Mouse (Mus musculus): ENCODE data around the gene Dctn5. TPM values are rescaled to one million over a fixed set of nuclear protein-coding genes. Genes with fewer than 3 reads are reported as not detected.

The Dctn5 gene
- polyA plus RNA-seq, 1 experiment from 2014 or later, result 77.8 TPM

GRCm38 (mm10) chr7:122158488-122158887 lies 25.6 kb downstream of the Dctn5 start:
- no peak for ATAC-seq (replicated peaks; ENCODE audit: extremely low read depth, insufficient read depth, low FRiP score)
- peak overlapping the region; percentile 64 for H3K27ac ChIP-seq (ENCODE audit: low read length)
- peaks cover 15% of the 10 kb centered on the region for H3K36me3 ChIP-seq (ENCODE audit: control insufficient read depth, insufficient read depth)
- no peaks in the 10 kb centered on the region for H3K27me3 ChIP-seq (ENCODE audit: control insufficient read depth, insufficient read depth, low read length)
- H3K4me2 ChIP-seq (ENCODE audit: low read depth, low read length), result peak overlapping the region; percentile 96
- H3K9me3 ChIP-seq (replicated peaks; ENCODE audit: control insufficient read depth, low read length), result no peaks in the 10 kb centered on the region
- H3K4me1 ChIP-seq (ENCODE audit: control insufficient read depth, insufficient read depth, low read length), result peaks cover 35% of the 10 kb centered on the region
- H3K4me3 ChIP-seq (ENCODE audit: low read length), result peak overlapping the region; percentile 62
- 5% methylated on average over 13 of the region's 13 CpGs for WGBS
- peak overlapping the region; percentile 88 for H3K9ac ChIP-seq (ENCODE audit: low read length)

DNA sequence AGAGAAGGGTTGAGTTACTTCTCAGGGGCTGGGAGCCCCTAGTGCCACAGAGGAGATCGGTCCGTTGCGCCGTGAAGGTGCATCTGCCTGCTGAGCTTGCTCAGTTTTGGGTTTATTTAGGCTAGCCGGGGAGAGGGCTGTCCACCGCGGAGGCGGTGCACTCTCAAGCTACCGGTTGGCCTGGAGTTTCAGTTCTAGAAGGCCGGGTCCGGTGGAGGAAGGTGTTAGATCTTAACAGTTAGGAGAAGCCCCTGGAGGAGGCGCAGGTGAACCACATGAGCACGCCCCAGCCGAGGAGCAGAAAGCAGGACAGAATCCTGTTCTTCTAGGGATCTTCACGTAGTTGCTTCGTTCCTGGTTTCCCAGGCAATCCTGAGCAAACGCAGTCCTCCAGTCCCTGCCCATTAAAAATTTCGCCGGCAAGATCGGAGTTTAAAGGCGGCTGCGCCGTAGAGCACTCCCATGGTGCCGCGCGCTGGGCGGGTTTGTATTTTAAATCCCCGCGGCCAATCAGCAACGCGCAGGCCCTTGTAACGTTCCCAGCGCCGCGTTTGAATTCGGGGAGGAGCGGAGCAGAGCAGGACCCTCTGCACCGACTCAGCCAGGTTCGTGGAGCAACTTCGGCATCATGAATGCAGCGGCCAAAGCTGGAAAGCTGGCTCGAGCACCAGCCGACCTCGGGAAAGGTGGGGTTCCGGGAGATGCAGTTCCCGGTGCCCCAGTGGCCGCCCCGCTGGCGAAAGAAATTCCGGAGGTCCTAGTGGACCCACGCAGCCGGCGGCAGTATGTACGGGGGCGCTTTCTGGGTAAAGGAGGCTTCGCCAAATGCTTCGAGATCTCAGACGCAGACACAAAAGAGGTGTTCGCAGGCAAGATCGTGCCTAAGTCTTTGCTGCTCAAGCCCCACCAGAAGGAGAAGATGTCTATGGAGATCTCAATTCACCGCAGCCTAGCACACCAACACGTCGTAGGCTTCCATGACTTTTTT lies 26.4 kb downstream of the Dctn5 start, which contains the start of gene Plk1:
TSS of gene Plk1 (plus strand) at position 525 of the 988 bp plus-strand sequence.
- WGBS, result under 1% methylated on average over 63 of the region's 63 CpGs
- H3K4me1 ChIP-seq (ENCODE audit: control insufficient read depth, insufficient read depth, low read length), result peaks cover 35% of the 10 kb centered on the region
- peak within 1 kb of the TSS; percentile 96 for H3K4me2 ChIP-seq (ENCODE audit: low read depth, low read length)
- peak; percentile 94 for ATAC-seq (replicated peaks; ENCODE audit: extremely low read depth, insufficient read depth, low FRiP score)
- H3K4me3 ChIP-seq (ENCODE audit: low read length), result peak within 1 kb of the TSS; percentile 62
- H3K9ac ChIP-seq (ENCODE audit: low read length), result peak within 1 kb of the TSS; percentile 88
- no peaks in the 10 kb centered on the region for H3K9me3 ChIP-seq (replicated peaks; ENCODE audit: control insufficient read depth, low read length)
- no peaks in the 10 kb centered on the region for H3K27me3 ChIP-seq (ENCODE audit: control insufficient read depth, insufficient read depth, low read length)
- H3K27ac ChIP-seq (ENCODE audit: low read length), result peak within 1 kb of the TSS; percentile 64
- H3K36me3 ChIP-seq (ENCODE audit: control insufficient read depth, insufficient read depth), result peaks cover 15% of the 10 kb centered on the region

DNA sequence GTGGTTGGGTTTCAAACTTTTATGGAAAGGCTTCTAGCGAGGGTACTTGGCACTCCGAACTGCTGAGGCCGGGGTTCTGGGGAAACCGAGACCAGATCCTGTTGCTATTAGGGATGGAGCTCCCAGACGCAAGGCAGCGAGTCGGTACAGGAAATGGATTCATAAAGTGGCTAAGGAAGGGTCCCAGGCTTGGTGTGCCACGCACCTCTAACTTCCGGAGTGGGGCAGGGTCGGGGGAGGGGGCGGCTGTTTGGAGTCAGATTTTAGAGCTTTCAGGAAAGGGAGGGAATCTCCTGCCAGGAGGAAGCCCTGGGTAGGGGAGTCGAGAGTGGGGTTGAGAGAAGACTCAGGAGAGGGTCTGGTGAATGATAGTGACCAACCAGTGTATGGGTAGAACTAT lies 27.2 kb downstream of the Dctn5 start:
- under 1% methylated on average over 12 of the region's 12 CpGs for WGBS
- Histone ChIP-seq H3K4me3 (ENCODE audit: low read length) (peak overlapping the region; percentile 62), H3K27me3 (ENCODE audit: control insufficient read depth, insufficient read depth, low read length) (no peaks in the 10 kb centered on the region), H3K36me3 (ENCODE audit: control insufficient read depth, insufficient read depth) (peaks cover 23% of the 10 kb centered on the region), H3K4me2 (ENCODE audit: low read depth, low read length) (peak overlapping the region; percentile 96), H3K27ac (ENCODE audit: low read length) (peak overlapping the region; percentile 51), H3K4me1 (ENCODE audit: control insufficient read depth, insufficient read depth, low read length) (peaks cover 35% of the 10 kb centered on the region), H3K9ac (ENCODE audit: low read length) (peak overlapping the region; percentile 75), H3K9me3 (replicated peaks; ENCODE audit: control insufficient read depth, low read length) (no peaks in the 10 kb centered on the region)
- no peak for ATAC-seq (replicated peaks; ENCODE audit: extremely low read depth, insufficient read depth, low FRiP score)

DNA sequence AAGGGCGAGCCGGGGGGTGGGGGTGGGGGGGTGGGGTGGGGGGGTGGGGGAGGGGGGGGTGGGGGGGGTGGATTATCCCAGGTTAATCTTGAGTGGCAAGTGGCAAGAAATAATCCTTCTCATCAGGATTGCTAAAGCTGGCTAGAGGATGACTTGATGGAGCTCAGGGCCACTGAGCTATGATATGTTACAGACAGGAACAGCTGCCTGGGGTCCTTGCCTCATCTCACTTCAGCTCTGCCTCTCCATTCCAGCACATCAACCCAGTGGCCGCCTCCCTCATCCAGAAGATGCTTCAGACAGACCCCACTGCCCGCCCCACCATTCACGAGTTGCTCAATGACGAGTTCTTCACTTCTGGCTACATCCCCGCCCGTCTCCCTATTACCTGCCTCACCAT lies 30.9 kb downstream of the Dctn5 start:
- Histone ChIP-seq H3K9me3 (replicated peaks; ENCODE audit: control insufficient read depth, low read length) (no peaks in the 10 kb centered on the region), H3K36me3 (ENCODE audit: control insufficient read depth, insufficient read depth) (peaks cover 54% of the 10 kb centered on the region), H3K4me3 (ENCODE audit: low read length) (no peak overlapping the region), H3K9ac (ENCODE audit: low read length) (no peak overlapping the region), H3K4me1 (ENCODE audit: control insufficient read depth, insufficient read depth, low read length) (peaks cover 25% of the 10 kb centered on the region), H3K4me2 (ENCODE audit: low read depth, low read length) (no peak overlapping the region), H3K27ac (ENCODE audit: low read length) (no peak overlapping the region), H3K27me3 (ENCODE audit: control insufficient read depth, insufficient read depth, low read length) (no peaks in the 10 kb centered on the region)
- no peak for ATAC-seq (replicated peaks; ENCODE audit: extremely low read depth, insufficient read depth, low FRiP score)
- 94% methylated on average over 8 of the region's 8 CpGs for WGBS

- ATAC-seq (replicated peaks; ENCODE audit: extremely low read depth, insufficient read depth, low FRiP score), result no peak
- no peak overlapping the region for H3K4me3 ChIP-seq (ENCODE audit: low read length)
- 91% methylated on average over 7 of the region's 7 CpGs for WGBS
- no peak overlapping the region for H3K9ac ChIP-seq (ENCODE audit: low read length)
- no peaks in the 10 kb centered on the region for H3K9me3 ChIP-seq (replicated peaks; ENCODE audit: control insufficient read depth, low read length)
- no peaks in the 10 kb centered on the region for H3K27me3 ChIP-seq (ENCODE audit: control insufficient read depth, insufficient read depth, low read length)
- no peak overlapping the region for H3K4me2 ChIP-seq (ENCODE audit: low read depth, low read length)
- H3K36me3 ChIP-seq (ENCODE audit: control insufficient read depth, insufficient read depth), result peaks cover 58% of the 10 kb centered on the region
- no peak overlapping the region for H3K27ac ChIP-seq (ENCODE audit: low read length)
- H3K4me1 ChIP-seq (ENCODE audit: control insufficient read depth, insufficient read depth, low read length), result 0 out of 2 replicates have a peak, but pooled peaks cover 3% of the 10 kb centered on the region
Measured at GRCm38 (mm10) chr7:122167203-122167602, 34.4 kb downstream of the Dctn5 start.

- H3K9ac ChIP-seq (ENCODE audit: low read length), result no peak overlapping the region
- 83% methylated on average over 6 of the region's 6 CpGs for WGBS
- no peak for ATAC-seq (replicated peaks; ENCODE audit: extremely low read depth, insufficient read depth, low FRiP score)
- no peak overlapping the region for H3K4me3 ChIP-seq (ENCODE audit: low read length)
- peaks cover 38% of the 10 kb centered on the region for H3K36me3 ChIP-seq (ENCODE audit: control insufficient read depth, insufficient read depth)
- no peak overlapping the region for H3K27ac ChIP-seq (ENCODE audit: low read length)
- no peaks in the 10 kb centered on the region for H3K27me3 ChIP-seq (ENCODE audit: control insufficient read depth, insufficient read depth, low read length)
- 0 out of 2 replicates have a peak, but pooled peaks cover 2% of the 10 kb centered on the region for H3K4me1 ChIP-seq (ENCODE audit: control insufficient read depth, insufficient read depth, low read length)
- no peak overlapping the region for H3K4me2 ChIP-seq (ENCODE audit: low read depth, low read length)
- no peaks in the 10 kb centered on the region for H3K9me3 ChIP-seq (replicated peaks; ENCODE audit: control insufficient read depth, low read length)
Measured at GRCm38 (mm10) chr7:122170705-122171104, 37.9 kb downstream of the Dctn5 start.

DNA sequence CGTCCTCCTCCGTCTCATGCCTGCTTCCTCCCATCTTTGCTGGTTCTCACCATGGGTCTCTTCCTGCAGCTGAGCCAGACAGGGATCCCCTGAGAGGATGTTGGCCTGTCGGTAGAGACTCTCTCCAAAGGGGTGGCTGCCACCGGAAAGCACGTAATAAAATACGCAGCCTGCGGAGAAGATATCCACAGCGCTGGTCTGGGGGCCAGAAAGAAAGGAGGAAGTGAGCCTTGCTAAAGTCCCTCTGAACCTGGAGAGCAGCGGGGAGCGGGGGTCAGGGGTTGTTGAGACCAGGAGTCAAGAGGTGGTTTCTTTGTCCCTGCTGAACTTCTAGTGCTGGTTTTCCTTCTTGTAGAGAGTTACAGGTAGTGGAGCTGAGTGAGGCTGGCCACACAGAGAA lies 38.8 kb downstream of the Dctn5 start:
- Histone ChIP-seq H3K27me3 (ENCODE audit: control insufficient read depth, insufficient read depth, low read length) (no peaks in the 10 kb centered on the region), H3K36me3 (ENCODE audit: control insufficient read depth, insufficient read depth) (peaks cover 29% of the 10 kb centered on the region), H3K4me1 (ENCODE audit: control insufficient read depth, insufficient read depth, low read length) (no peaks in the 10 kb centered on the region), H3K9ac (ENCODE audit: low read length) (no peak overlapping the region), H3K9me3 (replicated peaks; ENCODE audit: control insufficient read depth, low read length) (no peaks in the 10 kb centered on the region), H3K27ac (ENCODE audit: low read length) (no peak overlapping the region), H3K4me2 (ENCODE audit: low read depth, low read length) (no peak overlapping the region), H3K4me3 (ENCODE audit: low read length) (no peak overlapping the region)
- WGBS, result 72% methylated on average over 10 of the region's 10 CpGs
- ATAC-seq (replicated peaks; ENCODE audit: extremely low read depth, insufficient read depth, low FRiP score), result no peak

DNA sequence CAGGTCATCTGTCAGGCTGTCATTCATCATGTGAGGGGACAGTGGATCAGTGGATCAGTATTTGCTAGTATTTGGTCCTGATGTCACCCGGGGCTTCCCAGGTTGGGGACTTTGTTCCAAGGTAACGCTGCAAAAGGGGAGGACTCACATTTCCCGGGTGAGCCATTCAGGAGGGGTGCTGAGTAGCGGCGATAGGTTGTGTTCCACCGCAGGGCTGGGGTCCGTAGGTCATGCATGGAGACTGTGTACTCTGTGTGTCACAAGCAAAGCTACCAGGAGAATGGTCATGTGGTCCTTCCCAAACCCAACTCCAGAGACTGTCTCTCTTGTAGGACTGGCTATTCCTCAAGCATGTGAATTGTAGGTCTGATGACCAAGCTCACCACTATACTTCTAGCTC lies 47.9 kb downstream of the Dctn5 start:
- Histone ChIP-seq H3K27ac (ENCODE audit: low read length) (no peak overlapping the region), H3K27me3 (ENCODE audit: control insufficient read depth, insufficient read depth, low read length) (peaks cover 2% of the 10 kb centered on the region; the same call in 1 of the 2 replicates), H3K4me2 (ENCODE audit: low read depth, low read length) (no peak overlapping the region), H3K4me3 (ENCODE audit: low read length) (no peak overlapping the region), H3K9ac (ENCODE audit: low read length) (no peak overlapping the region), H3K4me1 (ENCODE audit: control insufficient read depth, insufficient read depth, low read length) (no peaks in the 10 kb centered on the region), H3K36me3 (ENCODE audit: control insufficient read depth, insufficient read depth) (no peaks in the 10 kb centered on the region), H3K9me3 (replicated peaks; ENCODE audit: control insufficient read depth, low read length) (no peaks in the 10 kb centered on the region)
- no peak for ATAC-seq (replicated peaks; ENCODE audit: extremely low read depth, insufficient read depth, low FRiP score)
- WGBS, result 81% methylated on average over 7 of the region's 7 CpGs

DNA sequence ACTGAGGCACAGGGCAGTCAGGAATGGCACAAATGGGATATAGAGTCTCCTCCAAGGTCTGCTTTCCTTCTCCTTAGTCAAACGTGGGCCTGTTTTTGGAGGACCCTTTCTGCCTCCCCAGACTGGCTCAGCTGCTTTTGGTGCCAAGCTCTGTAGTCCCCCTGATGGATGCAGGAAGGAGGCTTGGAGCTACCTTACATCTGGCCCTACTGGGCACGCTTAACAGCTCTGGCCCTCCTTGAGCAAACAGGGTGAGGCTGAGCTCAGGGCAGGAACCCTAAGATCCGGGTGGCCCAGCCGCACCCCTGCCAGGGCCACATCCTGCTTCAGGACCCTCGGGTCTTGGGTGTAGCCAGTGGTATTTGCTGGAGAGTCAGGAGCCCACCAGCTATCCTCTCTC lies 51.7 kb downstream of the Dctn5 start:
- Histone ChIP-seq H3K27me3 (ENCODE audit: control insufficient read depth, insufficient read depth, low read length) (no peaks in the 10 kb centered on the region; the same call in 1 of the 2 replicates), H3K27ac (ENCODE audit: low read length) (no peak overlapping the region), H3K36me3 (ENCODE audit: control insufficient read depth, insufficient read depth) (no peaks in the 10 kb centered on the region), H3K4me3 (ENCODE audit: low read length) (no peak overlapping the region), H3K4me2 (ENCODE audit: low read depth, low read length) (no peak overlapping the region), H3K9ac (ENCODE audit: low read length) (no peak overlapping the region), H3K9me3 (replicated peaks; ENCODE audit: control insufficient read depth, low read length) (no peaks in the 10 kb centered on the region), H3K4me1 (ENCODE audit: control insufficient read depth, insufficient read depth, low read length) (no peaks in the 10 kb centered on the region)
- 59% methylated on average over 5 of the region's 5 CpGs for WGBS
- ATAC-seq (replicated peaks; ENCODE audit: extremely low read depth, insufficient read depth, low FRiP score), result no peak

Data from heart, embryonic 16.5 days (tissue).